ENCODE assay signal across 19 mouse cellular contexts in genomic region chr10:40446088-40446604, GRCm38 (mm10).
A peak's percentile ranks its signal among the peaks of the same experiment; 100 is the strongest.
DNase-seq lines count a peak whose midpoint lies in the region; ATAC-seq and TF ChIP-seq lines count a peak whose summit lies in the region.
"Had no signal": no experiment of that assay in that cellular context is flagged by ENCODE, and none has a peak within 500 bp of the region (broad histone marks: within the 10 kb centered on the region; RNA-seq: fewer than 3 reads in every experiment).

No protein-coding gene starts in this region.

- ATAC-seq in heart, embryonic 11.5 days (replicated peaks; ENCODE audit: insufficient number of reproducible peaks, low FRiP score, low TSS enrichment) = no peak
- ATAC-seq in midbrain, embryonic 11.5 days (ENCODE audit: low FRiP score) = no peak
- no peak for ATAC-seq in midbrain, postnatal 0 days (ENCODE audit: low FRiP score)
- ATAC-seq in erythroid progenitor cell, adult 5-6 weeks (replicated peaks; ENCODE audit: low FRiP score, poor library complexity, severe bottlenecking) = no peak
- ATAC-seq: intestine, embryonic 15.5 days had no signal

- no peak for TF ChIP-seq POLR2A in heart, adult 2 months (IDR thresholded peaks at IDR 0.05; ENCODE audit: insufficient read depth, low read depth, low read length)

- TF ChIP-seq EP300 in heart, adult 2 months (IDR thresholded peaks at IDR 0.05; ENCODE audit: insufficient read depth, low read depth, low read length) = no peak

- no peak overlapping the region for H3K4me2 ChIP-seq in heart, embryonic 11.5 days
- no peak overlapping the region for H3K4me2 ChIP-seq in midbrain, embryonic 11.5 days
- no peak overlapping the region for H3K4me2 ChIP-seq in midbrain, postnatal 0 days (ENCODE audit: low read depth, low read length, poor library complexity, severe bottlenecking)
- H3K4me2 ChIP-seq: embryonic facial prominence, embryonic 12.5 days; intestine, embryonic 15.5 days; liver, embryonic 15.5 days had no signal

- WGBS in heart, adult 2 months = 53% methylated on average over 3 of the region's 3 CpGs
- WGBS in heart, embryonic 11.5 days (ENCODE audit: insufficient replicate concordance) = 52% methylated on average over 3 of the region's 3 CpGs
- WGBS in midbrain, embryonic 11.5 days = 56% methylated on average over 3 of the region's 3 CpGs
- WGBS in midbrain, embryonic 10.5 days = 66% methylated on average over 3 of the region's 3 CpGs
- 25% methylated on average over 3 of the region's 3 CpGs for WGBS in midbrain, postnatal 0 days

- H3K36me3 ChIP-seq in heart, adult 2 months (ENCODE audit: control insufficient read depth, insufficient read depth, low read length) = no peaks in the 10 kb centered on the region
- no peaks in the 10 kb centered on the region for H3K36me3 ChIP-seq in heart, embryonic 11.5 days (ENCODE audit: control insufficient read depth, insufficient read depth, low read length)
- H3K36me3 ChIP-seq in midbrain, embryonic 11.5 days (ENCODE audit: control insufficient read depth, insufficient read depth, low read length) = no peaks in the 10 kb centered on the region
- H3K36me3 ChIP-seq in midbrain, embryonic 10.5 days = peaks cover 7% of the 10 kb centered on the region; the same call in 1 of the 2 replicates
- H3K36me3 ChIP-seq in midbrain, postnatal 0 days (ENCODE audit: insufficient read depth, low read length) = no peaks in the 10 kb centered on the region
- H3K36me3 ChIP-seq: embryonic facial prominence, embryonic 12.5 days; intestine, embryonic 15.5 days; limb, embryonic 10.5 days; liver, embryonic 15.5 days had no signal

- intact Hi-C loops in heart, adult 2 months (cut with DNase I) = loop anchor here (2.0 kb wide), 1 partner anchor 13 kb away; no protein-coding TSS in a partner anchor

- DNase-seq in heart, adult 2 months = no peak
- DNase-seq in midbrain, embryonic 11.5 days (ENCODE audit: low spot score, missing footprints) = peak; percentile 83
- no peak for DNase-seq in midbrain, embryonic 10.5 days (ENCODE audit: low spot score)
- DNase-seq in midbrain, postnatal 0 days (ENCODE audit: low spot score) = no peak
- no peak for DNase-seq in adrenal gland, postnatal 4 days (ENCODE audit: low spot score in 2 of 2)
- no peak for DNase-seq in kidney, adult 18-20 months
- DNase-seq: adrenal gland, adult 8-10 months; B cell, adult 2 months; cerebellum, postnatal 25 days; gastrocnemius, postnatal 10 days; kidney, postnatal 25 days; lung, postnatal 4 days; right cerebral cortex, postnatal 4 days had no signal

- peak overlapping the region; percentile 13; the same call in 1 of the 2 replicates for H3K27ac ChIP-seq in heart, adult 2 months
- no peak overlapping the region for H3K27ac ChIP-seq in heart, embryonic 11.5 days (ENCODE audit: low read depth, low read length)
- no peak overlapping the region for H3K27ac ChIP-seq in midbrain, embryonic 11.5 days (ENCODE audit: low read depth, low read length)
- H3K27ac ChIP-seq in midbrain, embryonic 10.5 days (replicated peaks) = no peak overlapping the region
- peak overlapping the region; percentile 68 for H3K27ac ChIP-seq in midbrain, postnatal 0 days (ENCODE audit: low read depth, low read length)
- H3K27ac ChIP-seq: embryonic facial prominence, embryonic 12.5 days; intestine, embryonic 15.5 days; limb, embryonic 10.5 days; liver, embryonic 15.5 days had no signal

- TF ChIP-seq CTCF in heart, adult 2 months (IDR thresholded peaks at IDR 0.05) = no peak
- no peak for TF ChIP-seq CTCF in midbrain, postnatal 0 days (IDR thresholded peaks at IDR 0.05)

- H3K27me3 ChIP-seq in heart, adult 2 months (ENCODE audit: control insufficient read depth, insufficient read depth, low read length) = no peaks in the 10 kb centered on the region
- no peaks in the 10 kb centered on the region for H3K27me3 ChIP-seq in heart, embryonic 11.5 days (ENCODE audit: control insufficient read depth, insufficient read depth, low read length)
- H3K27me3 ChIP-seq in midbrain, embryonic 11.5 days (ENCODE audit: control insufficient read depth, insufficient read depth, low read length) = no peaks in the 10 kb centered on the region
- no peaks in the 10 kb centered on the region for H3K27me3 ChIP-seq in midbrain, embryonic 10.5 days (ENCODE audit: low read depth, poor library complexity, severe bottlenecking)
- H3K27me3 ChIP-seq in midbrain, postnatal 0 days (ENCODE audit: insufficient read depth, low read length) = no peaks in the 10 kb centered on the region
- H3K27me3 ChIP-seq: embryonic facial prominence, embryonic 12.5 days; intestine, embryonic 15.5 days; liver, embryonic 15.5 days had no signal

- H3K9me3 ChIP-seq in heart, embryonic 11.5 days (replicated peaks; ENCODE audit: control insufficient read depth, low read length) = no peaks in the 10 kb centered on the region
- H3K9me3 ChIP-seq in midbrain, embryonic 11.5 days (ENCODE audit: control insufficient read depth, low read length) = no peaks in the 10 kb centered on the region
- no peaks in the 10 kb centered on the region for H3K9me3 ChIP-seq in midbrain, embryonic 10.5 days (replicated peaks)
- no peaks in the 10 kb centered on the region for H3K9me3 ChIP-seq in midbrain, postnatal 0 days (ENCODE audit: low read length)
- H3K9me3 ChIP-seq: embryonic facial prominence, embryonic 12.5 days; intestine, embryonic 15.5 days; limb, embryonic 10.5 days; liver, embryonic 15.5 days had no signal

- H3K4me3 ChIP-seq in heart, adult 2 months = no peak overlapping the region
- no peak overlapping the region for H3K4me3 ChIP-seq in heart, embryonic 11.5 days (ENCODE audit: low read depth, low read length)
- no peak overlapping the region for H3K4me3 ChIP-seq in midbrain, embryonic 11.5 days (ENCODE audit: low read depth, low read length)
- H3K4me3 ChIP-seq in midbrain, embryonic 10.5 days = no peak overlapping the region
- H3K4me3 ChIP-seq in midbrain, postnatal 0 days (ENCODE audit: low read depth, low read length) = no peak overlapping the region
- H3K4me3 ChIP-seq: embryonic facial prominence, embryonic 12.5 days; intestine, embryonic 15.5 days; limb, embryonic 10.5 days; liver, embryonic 15.5 days had no signal

- H3K9ac ChIP-seq in heart, adult 2 months (ENCODE audit: low read depth, low read length) = no peak overlapping the region
- H3K9ac ChIP-seq in heart, embryonic 11.5 days (ENCODE audit: low read depth, low read length) = no peak overlapping the region
- H3K9ac ChIP-seq in midbrain, embryonic 11.5 days (ENCODE audit: low read length) = no peak overlapping the region
- H3K9ac ChIP-seq in midbrain, postnatal 0 days (replicated peaks; ENCODE audit: low read length, poor library complexity, severe bottlenecking) = no peak overlapping the region
- H3K9ac ChIP-seq: embryonic facial prominence, embryonic 12.5 days; intestine, embryonic 15.5 days; liver, embryonic 15.5 days had no signal

- H3K79me2 ChIP-seq in heart, adult 2 months (replicated peaks; ENCODE audit: control insufficient read depth, insufficient read depth, low read length) = no peaks in the 10 kb centered on the region

- H3K4me1 ChIP-seq in heart, adult 2 months (ENCODE audit: control insufficient read depth, insufficient read depth, low read length) = no peaks in the 10 kb centered on the region; the same call in none of the 2 replicates
- no peaks in the 10 kb centered on the region; the same call in 1 of the 2 replicates for H3K4me1 ChIP-seq in heart, embryonic 11.5 days (ENCODE audit: control insufficient read depth, insufficient read depth, low read length)
- H3K4me1 ChIP-seq in midbrain, embryonic 11.5 days (ENCODE audit: control insufficient read depth, insufficient read depth, low read length) = peaks cover 20% of the 10 kb centered on the region
- H3K4me1 ChIP-seq in midbrain, embryonic 10.5 days = peaks cover 62% of the 10 kb centered on the region
- H3K4me1 ChIP-seq in midbrain, postnatal 0 days (ENCODE audit: insufficient read depth, low read length) = peaks cover 9% of the 10 kb centered on the region
- H3K4me1 ChIP-seq: intestine, embryonic 15.5 days had no signal

Comparison
In these comparisons a context has a peak if more than half of its experiments do, and no peak if none do; other contexts are left out.
1. H3K27ac ChIP-seq: peak in heart, adult 2 months (single experiment) and midbrain, postnatal 0 days (single experiment); none in heart, embryonic 11.5 days (single experiment), midbrain, embryonic 11.5 days (single experiment) and midbrain, embryonic 10.5 days (single experiment).